7 mouse cellular contexts compared by ENCODE assay signal in genomic region chr11:53469968-53470695, GRCm38 (mm10). TPM values are rescaled to one million over a fixed set of nuclear protein-coding genes. Genes with fewer than 3 reads are reported as not detected.
DNase-seq lines count a peak whose midpoint lies in the region; ATAC-seq and TF ChIP-seq lines count a peak whose summit lies in the region.

Gene Gm9837 (minus strand): TSS chr11:53470479.

- no peak for TF ChIP-seq POLR2A in small intestine, adult 2 months (IDR thresholded peaks at IDR 0.05; ENCODE audit: low read depth, low read length)

- DNase-seq in adrenal gland, postnatal 14 days, result peak; percentile 92
- peak; percentile 92 for DNase-seq in embryonic facial prominence, embryonic 10.5 days (ENCODE audit: low spot score)
- DNase-seq in heart, adult 11 months, result peak; percentile 98
- DNase-seq in kidney, adult 11 months, result peak; percentile 73
- DNase-seq in limb, embryonic 10.5 days (ENCODE audit: low spot score), result peak; percentile 94

- ATAC-seq in midbrain, embryonic 13.5 days, result peak; percentile 88

- peak within 1 kb of the TSS; percentile 8; the same call in 1 of the 2 replicates for H3K9ac ChIP-seq in midbrain, embryonic 13.5 days (replicated peaks)

- H3K36me3 ChIP-seq in embryonic facial prominence, embryonic 10.5 days (replicated peaks), result no peaks in the 10 kb centered on the region
- 0 out of 2 replicates have a peak, but pooled peaks cover 2% of the 10 kb centered on the region for H3K36me3 ChIP-seq in limb, embryonic 10.5 days
- H3K36me3 ChIP-seq in midbrain, embryonic 13.5 days, result no peaks in the 10 kb centered on the region
- no peaks in the 10 kb centered on the region for H3K36me3 ChIP-seq in small intestine, adult 2 months (ENCODE audit: control insufficient read depth, insufficient read depth, low read length)

- peaks cover 34% of the 10 kb centered on the region for H3K4me1 ChIP-seq in embryonic facial prominence, embryonic 10.5 days
- peaks cover 30% of the 10 kb centered on the region for H3K4me1 ChIP-seq in limb, embryonic 10.5 days
- H3K4me1 ChIP-seq in midbrain, embryonic 13.5 days (replicated peaks), result peaks cover 31% of the 10 kb centered on the region
- H3K4me1 ChIP-seq in small intestine, adult 2 months (ENCODE audit: control insufficient read depth, insufficient read depth, insufficient read length, low read length), result no peaks in the 10 kb centered on the region

- WGBS in embryonic facial prominence, embryonic 10.5 days, result 4% methylated on average over 29 of the region's 29 CpGs
- WGBS in limb, embryonic 10.5 days, result 5% methylated on average over 29 of the region's 29 CpGs
- WGBS in midbrain, embryonic 13.5 days, result 2% methylated on average over 29 of the region's 29 CpGs
- WGBS in small intestine, adult 2 months, result 8% methylated on average over 29 of the region's 29 CpGs

- H3K4me2 ChIP-seq in midbrain, embryonic 13.5 days (replicated peaks), result peak within 1 kb of the TSS; percentile 54

- no peak within 1 kb of the TSS for H3K27ac ChIP-seq in embryonic facial prominence, embryonic 10.5 days (replicated peaks)
- H3K27ac ChIP-seq in limb, embryonic 10.5 days, result peak within 1 kb of the TSS; percentile 36; the same call in 1 of the 2 replicates
- peak within 1 kb of the TSS; percentile 30 for H3K27ac ChIP-seq in midbrain, embryonic 13.5 days
- no peak within 1 kb of the TSS for H3K27ac ChIP-seq in small intestine, adult 2 months (ENCODE audit: insufficient read depth, low read depth, low read length)

- peaks cover 98% of the 10 kb centered on the region for H3K27me3 ChIP-seq in embryonic facial prominence, embryonic 10.5 days (replicated peaks; ENCODE audit: low read depth, poor library complexity, severe bottlenecking)
- H3K27me3 ChIP-seq in limb, embryonic 10.5 days (ENCODE audit: low read depth, poor library complexity, severe bottlenecking), result peaks cover 97% of the 10 kb centered on the region
- peaks cover 82% of the 10 kb centered on the region for H3K27me3 ChIP-seq in midbrain, embryonic 13.5 days
- peaks cover 6% of the 10 kb centered on the region; the same call in 1 of the 2 replicates for H3K27me3 ChIP-seq in small intestine, adult 2 months (ENCODE audit: control insufficient read depth, insufficient read depth, low read length)

- H3K9me3 ChIP-seq in embryonic facial prominence, embryonic 10.5 days, result no peaks in the 10 kb centered on the region
- H3K9me3 ChIP-seq in limb, embryonic 10.5 days (replicated peaks), result no peaks in the 10 kb centered on the region
- H3K9me3 ChIP-seq in midbrain, embryonic 13.5 days, result no peaks in the 10 kb centered on the region

- TF ChIP-seq CTCF in small intestine, adult 2 months (IDR thresholded peaks at IDR 0.05; ENCODE audit: extremely low read depth, insufficient read length, insufficient replicate concordance, low read depth, low read length), result peak; percentile 95

- H3K4me3 ChIP-seq in embryonic facial prominence, embryonic 10.5 days, result peak within 1 kb of the TSS; percentile 42
- peak within 1 kb of the TSS; percentile 38 for H3K4me3 ChIP-seq in limb, embryonic 10.5 days
- peak within 1 kb of the TSS; percentile 22 for H3K4me3 ChIP-seq in midbrain, embryonic 13.5 days (replicated peaks)
- H3K4me3 ChIP-seq in small intestine, adult 2 months (ENCODE audit: low read depth, low read length), result no peak within 1 kb of the TSS

RNA-seq across cellular contexts. Expression of gene Gm9837, which starts in this region (rescaled TPM):
- total RNA-seq in adrenal gland, postnatal 14 days (2021), result not detected in 2 replicates
- not detected in 2 replicates for polyA plus RNA-seq in embryonic facial prominence, embryonic 10.5 days (2016; fragmentation: Nextera tagmentation; extraction: Ambion mirVana)
- not detected in 2 replicates for polyA plus RNA-seq in limb, embryonic 10.5 days (2016; fragmentation: Nextera tagmentation; extraction: Ambion mirVana)
- not detected in 2 replicates for polyA plus RNA-seq in midbrain, embryonic 13.5 days (2015; fragmentation: Nextera tagmentation; extraction: Ambion mirVana)
- not detected in 2 replicates for polyA plus RNA-seq in small intestine, adult 2 months (2012; rRNA removed)

Comparison
In these comparisons a context has a peak if more than half of its experiments do, and no peak if none do; other contexts are left out.
1. Peak in DNase-seq in adrenal gland, postnatal 14 days; RNA of the gene not detected or under 1 TPM.
2. Peak in DNase-seq and H3K4me3 ChIP-seq in embryonic facial prominence, embryonic 10.5 days; RNA of the gene not detected or under 1 TPM.
3. Peak in DNase-seq, H3K4me3 ChIP-seq and H3K27ac ChIP-seq in limb, embryonic 10.5 days; RNA of the gene not detected or under 1 TPM.
4. Peak in ATAC-seq, H3K4me3 ChIP-seq, H3K27ac ChIP-seq, H3K9ac ChIP-seq and H3K4me2 ChIP-seq in midbrain, embryonic 13.5 days; RNA of the gene not detected or under 1 TPM.